Mouse (Mus musculus): ENCODE results near the gene Ces2c. TPM values are rescaled to one million over a fixed set of nuclear protein-coding genes. Genes with fewer than 3 reads are reported as not detected.
"Not testable (repeated sequence)": the region's sequence is repeated elsewhere in the genome, so short reads cannot be mapped to it uniquely, and the experiment has no call there.

Gene Ces2c
- polyA plus RNA-seq, 1 experiment from 2014 or later: not detected

DNA sequence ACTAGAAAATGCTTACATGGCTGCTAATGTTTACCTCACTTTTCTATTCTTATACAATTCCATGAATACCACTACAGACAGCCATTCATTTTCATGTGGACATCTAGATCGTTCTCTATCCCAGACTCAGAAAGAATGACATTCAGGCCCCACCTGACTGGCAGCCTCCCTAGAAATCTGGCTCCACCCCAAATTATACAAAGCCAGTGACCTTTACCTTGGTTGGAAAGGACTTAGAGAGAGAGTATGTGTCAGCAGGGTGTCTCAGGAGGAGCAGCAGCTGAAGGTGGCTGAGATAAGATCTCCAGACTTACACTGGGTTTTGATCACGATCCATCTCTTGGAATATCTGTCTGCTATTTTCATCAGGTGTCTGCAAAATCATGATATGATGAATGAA, 22.0 kb downstream of the Ces2c start:
- not testable (repeated sequence) for H3K4me2 ChIP-seq; H3K27ac ChIP-seq (replicated peaks); H3K27me3 ChIP-seq (replicated peaks); H3K4me1 ChIP-seq; H3K36me3 ChIP-seq; H3K9ac ChIP-seq; H3K9me3 ChIP-seq; ATAC-seq (ENCODE audit: extremely low read depth, insufficient number of reproducible peaks, low FRiP score, low TSS enrichment); H3K4me3 ChIP-seq
- WGBS: no CpG with 5 or more reads among the region's 2 CpGs

- not testable (repeated sequence) for H3K27ac ChIP-seq (replicated peaks); H3K27me3 ChIP-seq (replicated peaks); H3K4me1 ChIP-seq; H3K4me3 ChIP-seq; H3K4me2 ChIP-seq; H3K9ac ChIP-seq; H3K9me3 ChIP-seq; H3K36me3 ChIP-seq; ATAC-seq (ENCODE audit: extremely low read depth, insufficient number of reproducible peaks, low FRiP score, low TSS enrichment)
- WGBS: no CpG with 5 or more reads among the region's 4 CpGs
Measured at GRCm38 (mm10) chr8:104886223-104886926, 39.5 kb downstream of the Ces2c start.

DNA sequence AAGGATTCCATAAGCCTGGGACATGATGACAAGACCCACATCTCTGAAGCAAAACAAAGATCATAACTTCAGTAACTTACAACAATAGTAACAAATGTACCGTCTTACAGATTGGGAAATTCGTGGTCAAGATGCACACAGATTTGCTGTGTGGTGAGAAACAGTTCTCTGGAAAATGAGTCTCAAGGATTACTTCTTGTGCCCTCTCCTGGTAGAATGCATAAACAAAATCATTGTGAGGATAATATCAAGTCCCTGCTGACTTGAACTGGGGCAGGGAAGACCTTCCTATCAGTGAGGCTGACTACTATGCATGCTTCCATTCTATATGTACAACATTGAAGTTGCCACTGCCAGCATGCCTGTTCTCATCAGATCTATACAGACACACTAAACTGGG, 54.9 kb downstream of the Ces2c start:
- Histone ChIP-seq H3K4me2 (no peak overlapping the region), H3K27ac (replicated peaks) (no peak overlapping the region), H3K9me3 (no peaks in the 10 kb centered on the region), H3K36me3 (no peaks in the 10 kb centered on the region), H3K4me3 (no peak overlapping the region), H3K27me3 (replicated peaks) (no peaks in the 10 kb centered on the region), H3K4me1 (no peaks in the 10 kb centered on the region), H3K9ac (no peak overlapping the region)
- 46% methylated on average over 2 of the region's 2 CpGs for WGBS
- no peak for ATAC-seq (ENCODE audit: extremely low read depth, insufficient number of reproducible peaks, low FRiP score, low TSS enrichment)

Other genes starting within 250 kb of the Ces2c start
- gene Cdh16, start 222.7 kb upstream of the Ces2c start, polyA plus RNA-seq (2015; fragmentation: Nextera tagmentation; extraction: Ambion mirVana): 18.2 and 18.4 TPM in 2 replicates
- gene Rrad, start 215.7 kb upstream of the Ces2c start, polyA plus RNA-seq (2015; fragmentation: Nextera tagmentation; extraction: Ambion mirVana): 285 and 323 TPM in 2 replicates
- 186 and 228 TPM in 2 replicates for gene Ciao2b, start 205.1 kb upstream of the Ces2c start, polyA plus RNA-seq (2015; fragmentation: Nextera tagmentation; extraction: Ambion mirVana)
- gene Ces2a, start 113.1 kb upstream of the Ces2c start, polyA plus RNA-seq (2015; fragmentation: Nextera tagmentation; extraction: Ambion mirVana): 0.23 TPM in 1 of 2 replicates, not detected in the other
- 0.05 and 0.10 TPM in 2 replicates for gene Ces2b, start 15.5 kb upstream of the Ces2c start, polyA plus RNA-seq (2015; fragmentation: Nextera tagmentation; extraction: Ambion mirVana)
- not detected in 2 replicates for gene Ces2e, start 79.2 kb downstream of the Ces2c start, polyA plus RNA-seq (2015; fragmentation: Nextera tagmentation; extraction: Ambion mirVana)
- gene Ces2f, start 100.3 kb downstream of the Ces2c start, polyA plus RNA-seq (2015; fragmentation: Nextera tagmentation; extraction: Ambion mirVana): not detected in 2 replicates
- gene Ces2g, start 114.7 kb downstream of the Ces2c start, polyA plus RNA-seq (2015; fragmentation: Nextera tagmentation; extraction: Ambion mirVana): 1.4 and 2.0 TPM in 2 replicates
- not detected in 2 replicates for gene Ces2h, start 153.8 kb downstream of the Ces2c start, polyA plus RNA-seq (2015; fragmentation: Nextera tagmentation; extraction: Ambion mirVana)
- gene Ces3a, start 201.5 kb downstream of the Ces2c start, polyA plus RNA-seq (2015; fragmentation: Nextera tagmentation; extraction: Ambion mirVana): not detected in 2 replicates
- not detected in 2 replicates for gene Ces3b, start 236.7 kb downstream of the Ces2c start, polyA plus RNA-seq (2015; fragmentation: Nextera tagmentation; extraction: Ambion mirVana)